Mouse (Mus musculus): ENCODE measurements around the gene Oxld1. TPM values are rescaled to one million over a fixed set of nuclear protein-coding genes. Genes with fewer than 3 reads are reported as not detected.

Oxld1 gene
- 11.9 and 14.9 TPM in 2 replicates for polyA plus RNA-seq (2012; rRNA removed)

DNA sequence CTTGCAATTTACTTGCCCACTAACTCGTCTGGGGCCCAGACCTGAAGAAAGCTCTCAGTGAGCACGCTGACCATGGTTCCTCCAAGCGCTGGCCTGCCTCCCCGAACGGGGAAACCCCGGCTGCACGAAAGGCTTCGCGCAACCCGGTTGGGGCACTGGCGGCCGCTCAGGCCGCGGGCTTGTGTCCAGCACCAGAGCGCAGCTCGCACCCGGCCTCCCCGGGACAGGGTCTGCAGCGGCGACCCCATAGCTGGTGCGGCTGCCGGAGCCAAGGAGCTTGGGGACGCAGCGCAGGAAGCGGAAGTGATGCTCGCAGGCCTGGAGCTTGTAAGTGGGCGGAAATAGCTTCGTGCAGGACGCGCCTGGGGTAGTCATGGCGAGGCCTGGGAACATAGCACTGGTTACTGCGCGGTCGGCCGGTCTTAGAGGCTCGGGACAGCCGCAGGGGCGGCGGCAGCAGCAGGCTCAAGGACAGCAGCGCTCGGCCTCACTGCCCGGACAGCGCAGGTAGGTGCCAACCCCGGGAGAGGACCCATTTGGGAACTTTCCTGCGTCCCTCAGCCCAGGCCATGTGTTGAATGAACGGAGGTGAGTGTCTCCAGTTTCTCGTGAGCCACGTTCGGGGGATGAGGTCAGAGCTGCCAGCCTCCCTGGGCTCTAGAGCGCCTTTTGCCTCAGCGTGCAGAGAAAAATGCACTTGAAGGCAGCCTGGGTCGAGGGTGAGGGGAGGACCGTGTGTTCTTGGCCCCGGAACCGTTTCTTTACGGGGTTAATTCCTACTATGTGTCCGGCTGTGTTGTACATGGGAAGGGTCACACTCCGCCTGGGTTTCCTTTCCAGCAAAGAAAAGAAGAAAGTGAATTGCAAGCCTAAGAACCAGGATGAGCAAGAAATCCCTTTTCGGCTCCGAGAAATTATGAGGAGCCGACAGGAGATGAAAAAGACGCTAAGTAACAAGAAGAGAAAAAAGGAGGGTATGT, at the start of gene Oxld1, which contains the start of gene Ccdc137:
Oxld1 (minus strand) TSS at position 297 of the 980 bp plus-strand sequence.
Ccdc137 (plus strand) TSS at position 344 of the 980 bp plus-strand sequence.
- WGBS: 2% methylated on average over 62 of the region's 62 CpGs
- Histone ChIP-seq H3K4me3 (replicated peaks; ENCODE audit: extremely low read depth, low read depth, low read length) (peak within 1 kb of the TSS; percentile 80), H3K4me1 (ENCODE audit: control insufficient read depth, insufficient read depth, low read length) (no peaks in the 10 kb centered on the region; the same call in 1 of the 2 replicates)
- TF ChIP-seq POLR2A (IDR thresholded peaks at IDR 0.05; ENCODE audit: borderline replicate concordance, extremely low read depth, low read depth, low read length) (peak; percentile 79; the same call in 1 of the 2 replicates), CTCF (IDR thresholded peaks at IDR 0.05; ENCODE audit: insufficient read depth, low read length) (no peak)
- peak; percentile 76 for DNase-seq

DNA sequence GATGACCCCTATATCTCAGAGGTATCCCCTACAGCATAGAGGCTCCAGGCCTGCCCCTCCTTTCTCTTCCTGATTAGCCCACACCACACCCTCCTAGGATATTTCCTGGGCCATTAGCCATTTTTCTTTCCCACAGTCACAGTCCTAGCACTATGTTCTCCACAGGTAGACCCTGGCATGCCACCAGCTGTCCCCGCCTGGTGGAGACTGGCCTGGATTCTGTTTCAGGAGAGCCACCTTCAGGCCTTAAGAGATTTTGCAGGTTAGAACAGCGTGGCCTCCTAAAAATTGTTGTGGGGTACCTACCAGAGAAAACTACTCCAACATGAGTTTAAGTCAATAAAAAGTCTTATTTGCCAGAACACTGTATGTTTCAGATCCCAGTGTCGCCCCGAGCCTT, 49.0 kb upstream of the Oxld1 start:
- TF ChIP-seq CTCF (IDR thresholded peaks at IDR 0.05; ENCODE audit: insufficient read depth, low read length): peak; percentile 44; the same call in 1 of the 2 replicates
- no peak for TF ChIP-seq POLR2A (IDR thresholded peaks at IDR 0.05; ENCODE audit: borderline replicate concordance, extremely low read depth, low read depth, low read length)
- H3K4me1 ChIP-seq (ENCODE audit: control insufficient read depth, insufficient read depth, low read length): peaks cover 7% of the 10 kb centered on the region
- no peak for DNase-seq
- WGBS: 55% methylated on average over 4 of the region's 4 CpGs
- no peak overlapping the region for H3K4me3 ChIP-seq (replicated peaks; ENCODE audit: extremely low read depth, low read depth, low read length)

DNA sequence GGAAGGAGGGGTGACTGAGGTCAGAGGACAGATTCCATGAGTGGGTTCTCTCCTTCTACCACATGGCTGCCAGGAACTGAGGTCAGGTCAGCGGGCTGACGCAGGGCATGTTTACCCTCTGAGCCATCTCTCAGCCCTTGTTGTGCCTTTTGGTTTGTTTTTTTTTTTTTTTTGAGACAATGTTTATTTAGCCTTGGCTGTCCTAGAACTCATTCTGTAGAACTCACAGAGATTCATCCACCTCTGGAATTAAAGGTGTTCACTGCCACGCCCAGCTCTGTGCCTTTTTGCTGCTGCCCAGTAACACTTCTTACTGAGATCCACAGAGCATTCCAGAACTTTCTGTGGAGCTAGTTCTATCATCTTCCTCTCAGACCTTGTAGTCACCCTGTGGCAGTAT, 47.8 kb upstream of the Oxld1 start:
- peaks cover 7% of the 10 kb centered on the region for H3K4me1 ChIP-seq (ENCODE audit: control insufficient read depth, insufficient read depth, low read length)
- TF ChIP-seq POLR2A (IDR thresholded peaks at IDR 0.05; ENCODE audit: borderline replicate concordance, extremely low read depth, low read depth, low read length) (no peak), CTCF (IDR thresholded peaks at IDR 0.05; ENCODE audit: insufficient read depth, low read length) (no peak)
- no peak overlapping the region for H3K4me3 ChIP-seq (replicated peaks; ENCODE audit: extremely low read depth, low read depth, low read length)
- DNase-seq: no peak
- 76% methylated on average over 3 of the region's 3 CpGs for WGBS

DNA sequence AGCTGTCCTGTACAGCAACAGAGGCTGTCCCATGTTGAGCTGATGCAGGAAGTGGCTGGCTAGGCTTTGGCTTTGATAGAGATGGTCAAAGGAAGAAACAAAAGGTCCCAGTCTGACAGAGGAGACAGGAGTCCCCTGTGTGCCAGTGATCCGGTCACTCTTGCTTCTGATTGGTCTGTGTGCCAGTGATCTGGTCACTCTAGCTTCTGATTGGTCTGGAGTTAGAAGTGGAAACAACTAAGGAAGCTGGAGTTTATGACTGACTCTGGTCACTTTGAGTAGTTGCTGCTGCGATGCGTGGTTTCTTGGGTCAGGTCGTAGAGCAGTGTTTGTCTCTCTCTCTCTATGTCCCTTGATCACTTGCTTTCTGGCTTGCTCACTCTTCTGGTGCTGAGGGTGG, 43.8 kb upstream of the Oxld1 start:
- WGBS: 77% methylated on average over 4 of the region's 4 CpGs
- DNase-seq: no peak
- no peak overlapping the region for H3K4me3 ChIP-seq (replicated peaks; ENCODE audit: extremely low read depth, low read depth, low read length)

DNA sequence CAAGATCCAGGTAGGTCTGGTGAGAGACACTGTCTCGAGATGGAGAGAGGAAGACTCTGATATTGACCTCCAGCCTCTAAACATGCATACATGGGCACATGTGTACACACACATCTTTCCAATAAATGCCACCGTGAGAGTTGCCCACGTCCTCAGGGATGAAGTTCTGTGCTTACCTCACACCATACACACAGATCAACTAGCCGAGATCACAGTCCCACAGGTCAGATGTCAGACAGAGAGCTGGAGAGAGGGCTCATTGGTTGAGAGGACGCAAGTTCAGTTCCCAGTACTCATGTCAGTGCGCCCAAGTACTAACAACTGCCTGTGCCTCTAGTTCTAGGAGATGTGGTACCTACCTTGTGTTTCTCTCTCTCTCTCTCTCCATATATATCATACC, 43.1 kb upstream of the Oxld1 start:
- Histone ChIP-seq H3K4me3 (replicated peaks; ENCODE audit: extremely low read depth, low read depth, low read length) (no peak overlapping the region), H3K4me1 (ENCODE audit: control insufficient read depth, insufficient read depth, low read length) (peaks cover 3% of the 10 kb centered on the region; the same call in 1 of the 2 replicates)
- no peak for DNase-seq
- 47% methylated on average over 6 of the region's 6 CpGs for WGBS
- no peak for TF ChIP-seq POLR2A (IDR thresholded peaks at IDR 0.05; ENCODE audit: borderline replicate concordance, extremely low read depth, low read depth, low read length)

More for the DNA sequence above, 43.8 kb upstream of the Oxld1 start:
- TF ChIP-seq POLR2A (IDR thresholded peaks at IDR 0.05; ENCODE audit: borderline replicate concordance, extremely low read depth, low read depth, low read length) (0 out of 2 replicates have a peak, but pooled peaks have one; percentile 8), CTCF (IDR thresholded peaks at IDR 0.05; ENCODE audit: insufficient read depth, low read length) (no peak)
- peaks cover 3% of the 10 kb centered on the region; the same call in 1 of the 2 replicates for H3K4me1 ChIP-seq (ENCODE audit: control insufficient read depth, insufficient read depth, low read length)

DNA sequence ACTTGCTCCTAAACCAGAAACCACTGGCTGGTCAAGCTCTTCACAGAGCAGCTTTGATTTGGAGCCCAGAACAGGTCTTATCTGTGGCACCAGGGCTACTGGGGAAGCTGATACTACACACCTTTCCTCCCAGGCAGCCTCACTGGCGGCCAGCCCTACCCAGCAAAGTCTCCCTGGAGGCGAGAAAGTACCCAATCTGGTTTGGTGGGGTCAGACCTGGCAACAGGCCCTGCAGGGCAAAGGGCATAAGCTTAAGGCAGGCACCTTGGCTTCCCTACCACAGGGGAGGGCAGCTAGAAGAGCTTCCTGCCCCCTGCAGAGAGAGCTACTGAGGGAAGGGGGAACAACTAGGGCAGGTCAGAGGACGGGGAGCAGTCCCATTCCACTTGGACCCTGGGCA, 42.5 kb upstream of the Oxld1 start:
- peak; percentile 72 for DNase-seq
- 10% methylated on average over 3 of the region's 3 CpGs for WGBS

DNA sequence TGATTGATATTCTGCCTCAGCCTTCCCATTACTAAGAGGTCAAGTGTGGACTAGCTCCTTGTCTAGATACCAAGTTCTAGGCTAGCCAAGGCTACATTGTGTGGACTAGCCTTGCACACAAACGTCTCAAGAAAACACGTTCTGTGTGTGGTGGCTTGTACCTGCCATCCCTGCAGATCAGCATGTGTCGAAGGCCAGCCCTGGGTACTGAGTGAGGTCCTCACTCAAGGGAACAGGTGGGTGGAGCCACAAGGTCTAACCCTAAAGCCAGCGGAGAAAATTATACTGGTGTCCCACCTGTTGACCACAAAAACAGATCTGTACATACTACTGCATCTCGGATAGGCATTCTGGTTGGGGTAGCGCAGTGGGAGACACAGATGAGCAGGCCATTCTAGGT, 42.0 kb upstream of the Oxld1 start:
- peaks cover 3% of the 10 kb centered on the region; the same call in 1 of the 2 replicates for H3K4me1 ChIP-seq (ENCODE audit: control insufficient read depth, insufficient read depth, low read length)
- H3K4me3 ChIP-seq (replicated peaks; ENCODE audit: extremely low read depth, low read depth, low read length): no peak overlapping the region
- WGBS: 63% methylated on average over 6 of the region's 6 CpGs
- no peak for DNase-seq
- TF ChIP-seq POLR2A (IDR thresholded peaks at IDR 0.05; ENCODE audit: borderline replicate concordance, extremely low read depth, low read depth, low read length): no peak
- TF ChIP-seq CTCF (IDR thresholded peaks at IDR 0.05; ENCODE audit: insufficient read depth, low read length): no peak

More for the DNA sequence above, 42.5 kb upstream of the Oxld1 start:
- Histone ChIP-seq H3K4me3 (replicated peaks; ENCODE audit: extremely low read depth, low read depth, low read length) (no peak overlapping the region), H3K4me1 (ENCODE audit: control insufficient read depth, insufficient read depth, low read length) (peaks cover 3% of the 10 kb centered on the region; the same call in 1 of the 2 replicates)
- TF ChIP-seq CTCF (IDR thresholded peaks at IDR 0.05; ENCODE audit: insufficient read depth, low read length) (no peak), POLR2A (IDR thresholded peaks at IDR 0.05; ENCODE audit: borderline replicate concordance, extremely low read depth, low read depth, low read length) (peak; percentile 44; the same call in 1 of the 2 replicates)

DNA sequence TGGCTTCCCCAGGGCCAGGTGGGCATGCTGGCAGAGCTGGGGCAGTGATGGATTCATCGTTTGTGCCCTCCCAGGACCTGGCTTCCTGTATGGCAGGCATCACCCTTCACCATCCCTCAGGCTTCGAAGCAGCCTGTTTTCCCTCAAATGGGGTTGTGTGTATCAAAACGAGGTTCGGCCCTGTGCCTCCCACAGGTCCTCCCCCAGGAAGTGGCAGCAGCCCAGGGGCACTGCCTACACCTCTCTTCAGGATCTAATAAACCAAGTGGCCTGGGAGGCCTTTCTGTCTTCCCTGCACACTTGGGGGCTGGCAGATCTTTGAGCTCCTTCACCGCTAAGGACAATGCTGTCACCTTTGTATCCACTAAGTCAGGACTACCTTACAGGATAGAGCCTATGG, 41.0 kb upstream of the Oxld1 start:
- no peak for DNase-seq
- H3K4me1 ChIP-seq (ENCODE audit: control insufficient read depth, insufficient read depth, low read length): peaks cover 3% of the 10 kb centered on the region; the same call in 1 of the 2 replicates
- TF ChIP-seq CTCF (IDR thresholded peaks at IDR 0.05; ENCODE audit: insufficient read depth, low read length) (no peak), POLR2A (IDR thresholded peaks at IDR 0.05; ENCODE audit: borderline replicate concordance, extremely low read depth, low read depth, low read length) (no peak)
- 81% methylated on average over 5 of the region's 5 CpGs for WGBS
- H3K4me3 ChIP-seq (replicated peaks; ENCODE audit: extremely low read depth, low read depth, low read length): no peak overlapping the region

DNA sequence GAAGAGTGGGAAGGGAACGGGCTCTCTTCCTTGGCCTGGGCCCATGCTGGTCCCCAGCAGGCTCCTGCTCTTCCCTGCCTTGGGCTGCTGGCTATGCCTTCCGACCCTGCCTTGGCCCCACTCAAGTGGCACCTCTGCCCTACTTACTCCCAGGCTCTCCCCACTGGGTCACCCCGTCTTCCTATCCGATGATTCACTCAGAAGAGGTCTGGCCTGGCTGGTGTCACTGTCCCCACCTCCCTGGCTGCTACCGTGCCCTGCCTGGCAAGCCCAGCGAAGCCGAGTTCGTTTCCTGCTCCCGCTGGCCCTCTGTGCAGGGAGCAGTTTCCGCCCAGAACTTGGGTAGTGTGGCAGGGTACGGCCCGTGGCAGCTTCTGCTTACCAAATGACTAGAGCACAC, 40.4 kb upstream of the Oxld1 start:
- Histone ChIP-seq H3K4me1 (ENCODE audit: control insufficient read depth, insufficient read depth, low read length) (peaks cover 3% of the 10 kb centered on the region; the same call in 1 of the 2 replicates), H3K4me3 (replicated peaks; ENCODE audit: extremely low read depth, low read depth, low read length) (no peak overlapping the region)
- WGBS: 88% methylated on average over 12 of the region's 12 CpGs
- no peak for DNase-seq
- TF ChIP-seq POLR2A (IDR thresholded peaks at IDR 0.05; ENCODE audit: borderline replicate concordance, extremely low read depth, low read depth, low read length): no peak
- no peak for TF ChIP-seq CTCF (IDR thresholded peaks at IDR 0.05; ENCODE audit: insufficient read depth, low read length)
